Mouse (Mus musculus) erythroblast, embryonic 14.5 days (primary cell): ENCODE measurements around the gene Pramel7.

ENCODE experiments used
- GATA1 ChIP-seq: IDR thresholded peaks from 2 replicates; pipeline ENCODE4 v1.6.1; 2012; ENCODE audit warnings: low read length, inconsistent platforms, mixed read lengths
- TAL1 ChIP-seq: IDR thresholded peaks from 3 replicates; pipeline ENCODE4 v1.6.1; 2012; ENCODE audit warnings: low read length, inconsistent platforms, mixed read lengths

DNA sequence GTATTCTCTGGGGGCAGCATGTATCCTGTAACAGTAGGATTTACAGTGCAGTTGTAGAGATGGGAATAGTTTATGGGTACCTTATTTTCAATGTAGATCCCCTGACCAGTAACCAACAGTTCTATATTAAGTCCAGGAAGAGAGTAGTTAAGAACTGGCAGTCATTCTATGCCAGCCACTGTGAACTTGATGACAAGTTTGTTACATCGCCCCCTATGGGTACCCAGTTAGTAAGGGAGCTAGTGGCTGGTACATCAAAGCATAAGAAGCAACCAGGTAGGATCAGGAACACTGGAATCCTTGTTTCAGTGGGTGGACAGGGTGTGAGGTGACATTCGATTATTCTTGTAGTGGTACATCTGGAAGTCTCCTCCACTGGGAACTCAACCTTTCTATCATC lies 14.6 kb downstream of the Pramel7 start:
- no peak for TF ChIP-seq GATA1
- no peak for TF ChIP-seq TAL1
